Comparison of ENCODE assay signal across 19 mouse cellular contexts in genomic region chr19:10143667-10144066, GRCm38 (mm10). TPM values are rescaled to one million over a fixed set of nuclear protein-coding genes. Genes with fewer than 3 reads are reported as not detected.
DNase-seq lines count a peak whose midpoint lies in the region; ATAC-seq lines count a peak whose summit lies in the region.
"Had no signal": no experiment of that assay in that cellular context is flagged by ENCODE, and none has a peak within 500 bp of the region (broad histone marks: within the 10 kb centered on the region; RNA-seq: fewer than 3 reads in every experiment).

No protein-coding gene starts in this region.

- no peaks in the 10 kb centered on the region for H3K9me3 ChIP-seq in hindbrain, embryonic 10.5 days
- H3K9me3 ChIP-seq in hindbrain, embryonic 13.5 days, result no peaks in the 10 kb centered on the region
- H3K9me3 ChIP-seq in neural tube, embryonic 12.5 days, result no peaks in the 10 kb centered on the region
- H3K9me3 ChIP-seq in embryonic facial prominence, embryonic 14.5 days (ENCODE audit: control insufficient read depth, low read length), result no peaks in the 10 kb centered on the region
- H3K9me3 ChIP-seq: G1E; neural tube, embryonic 13.5 days had no signal

- DNase-seq in hindbrain, embryonic 10.5 days (ENCODE audit: low spot score), result no peak
- no peak for DNase-seq in neural tube, embryonic 10.5 days (ENCODE audit: extremely low spot score, low spot score)
- DNase-seq in embryonic facial prominence, embryonic 14.5 days (ENCODE audit: low spot score), result peak; percentile 34
- DNase-seq in retina, postnatal 1 day, result peak; percentile 86
- no peak for DNase-seq in thymus, postnatal 36 days
- no peak for DNase-seq in frontal cortex, postnatal 10 days (ENCODE audit: low spot score in 2 of 2)
- DNase-seq: adrenal gland, postnatal 10 days; cerebellum, adult 18-20 months; gastrocnemius, postnatal 36 days; heart, postnatal 14 days; kidney, adult 2 months; kidney, postnatal 14 days; lung, postnatal 14 days; thymus, postnatal 25 days had no signal

- H3K9ac ChIP-seq in hindbrain, embryonic 13.5 days, result no peak overlapping the region
- no peak overlapping the region for H3K9ac ChIP-seq in neural tube, embryonic 12.5 days
- H3K9ac ChIP-seq in embryonic facial prominence, embryonic 14.5 days (ENCODE audit: low read depth, low read length), result no peak overlapping the region
- H3K9ac ChIP-seq: neural tube, embryonic 13.5 days had no signal

- H3K4me2 ChIP-seq in hindbrain, embryonic 13.5 days, result no peak overlapping the region
- no peak overlapping the region for H3K4me2 ChIP-seq in neural tube, embryonic 12.5 days (replicated peaks)
- no peak overlapping the region for H3K4me2 ChIP-seq in embryonic facial prominence, embryonic 14.5 days (ENCODE audit: low read depth, low read length)
- H3K4me2 ChIP-seq: heart, embryonic 11.5 days; neural tube, embryonic 13.5 days had no signal

- H3K36me3 ChIP-seq in hindbrain, embryonic 10.5 days, result no peaks in the 10 kb centered on the region
- H3K36me3 ChIP-seq in hindbrain, embryonic 13.5 days, result no peaks in the 10 kb centered on the region
- H3K36me3 ChIP-seq in neural tube, embryonic 12.5 days, result no peaks in the 10 kb centered on the region
- H3K36me3 ChIP-seq in embryonic facial prominence, embryonic 14.5 days (ENCODE audit: control insufficient read depth, insufficient read depth, low read length), result no peaks in the 10 kb centered on the region
- H3K36me3 ChIP-seq: G1E; neural tube, embryonic 13.5 days had no signal

- H3K4me1 ChIP-seq in hindbrain, embryonic 10.5 days (replicated peaks), result peaks cover 28% of the 10 kb centered on the region
- H3K4me1 ChIP-seq in hindbrain, embryonic 13.5 days (replicated peaks), result no peaks in the 10 kb centered on the region
- no peaks in the 10 kb centered on the region for H3K4me1 ChIP-seq in neural tube, embryonic 12.5 days
- no peaks in the 10 kb centered on the region for H3K4me1 ChIP-seq in embryonic facial prominence, embryonic 14.5 days (ENCODE audit: control insufficient read depth, insufficient read depth, low read length)
- H3K4me1 ChIP-seq: neural tube, embryonic 13.5 days had no signal

- ATAC-seq in hindbrain, embryonic 13.5 days (ENCODE audit: low FRiP score), result no peak
- peak; percentile 58; the same call in 1 of the 2 replicates for ATAC-seq in neural tube, embryonic 12.5 days (ENCODE audit: low FRiP score, low read depth)
- no peak for ATAC-seq in embryonic facial prominence, embryonic 14.5 days (ENCODE audit: low read depth)

- H3K27ac ChIP-seq in hindbrain, embryonic 10.5 days, result peak overlapping the region; percentile 77
- no peak overlapping the region for H3K27ac ChIP-seq in hindbrain, embryonic 13.5 days
- H3K27ac ChIP-seq in neural tube, embryonic 12.5 days, result no peak overlapping the region
- H3K27ac ChIP-seq in embryonic facial prominence, embryonic 14.5 days (replicated peaks; ENCODE audit: low read depth, low read length), result no peak overlapping the region
- H3K27ac ChIP-seq: neural tube, embryonic 13.5 days had no signal

- no peaks in the 10 kb centered on the region for H3K27me3 ChIP-seq in hindbrain, embryonic 10.5 days (ENCODE audit: insufficient read depth, poor library complexity, severe bottlenecking)
- H3K27me3 ChIP-seq in hindbrain, embryonic 13.5 days, result no peaks in the 10 kb centered on the region
- H3K27me3 ChIP-seq in neural tube, embryonic 12.5 days (replicated peaks), result no peaks in the 10 kb centered on the region
- no peaks in the 10 kb centered on the region for H3K27me3 ChIP-seq in embryonic facial prominence, embryonic 14.5 days (replicated peaks; ENCODE audit: control insufficient read depth, insufficient read depth, low read length)
- H3K27me3 ChIP-seq: neural tube, embryonic 13.5 days had no signal

- WGBS in hindbrain, embryonic 10.5 days, result 29% methylated on average over 2 of the region's 2 CpGs
- WGBS in hindbrain, embryonic 13.5 days, result 19% methylated on average over 2 of the region's 2 CpGs
- WGBS in neural tube, embryonic 12.5 days, result 22% methylated on average over 2 of the region's 2 CpGs
- WGBS in embryonic facial prominence, embryonic 14.5 days, result 52% methylated on average over 2 of the region's 2 CpGs

- no peak overlapping the region for H3K4me3 ChIP-seq in hindbrain, embryonic 10.5 days
- H3K4me3 ChIP-seq in hindbrain, embryonic 13.5 days, result no peak overlapping the region
- no peak overlapping the region for H3K4me3 ChIP-seq in neural tube, embryonic 12.5 days
- H3K4me3 ChIP-seq in embryonic facial prominence, embryonic 14.5 days (ENCODE audit: low read depth, low read length), result no peak overlapping the region
- H3K4me3 ChIP-seq: neural tube, embryonic 13.5 days had no signal

RNA-seq across cellular contexts. Expression of gene Fads1, which starts 39.0 kb away (rescaled TPM):
- polyA plus RNA-seq in hindbrain, embryonic 10.5 days (2016; fragmentation: Nextera tagmentation; extraction: Ambion mirVana), result 162 and 170 TPM in 2 replicates
- polyA plus RNA-seq in hindbrain, embryonic 13.5 days (2015; fragmentation: Nextera tagmentation; extraction: Ambion mirVana), result 157 and 159 TPM in 2 replicates
- 162 and 167 TPM in 2 replicates for polyA plus RNA-seq in neural tube, embryonic 12.5 days (2016; fragmentation: Nextera tagmentation; extraction: Ambion mirVana)
- polyA plus RNA-seq in embryonic facial prominence, embryonic 14.5 days (2014; fragmentation: Nextera tagmentation; extraction: Ambion mirVana), result 73.6 and 79.5 TPM in 2 replicates

RNA-seq across cellular contexts. Expression of gene Fads2, which starts 42.1 kb away (rescaled TPM):
- 180 and 207 TPM in 2 replicates for polyA plus RNA-seq in hindbrain, embryonic 10.5 days (2016; fragmentation: Nextera tagmentation; extraction: Ambion mirVana)
- 149 and 152 TPM in 2 replicates for polyA plus RNA-seq in hindbrain, embryonic 13.5 days (2015; fragmentation: Nextera tagmentation; extraction: Ambion mirVana)
- 133 and 135 TPM in 2 replicates for polyA plus RNA-seq in neural tube, embryonic 12.5 days (2016; fragmentation: Nextera tagmentation; extraction: Ambion mirVana)
- polyA plus RNA-seq in embryonic facial prominence, embryonic 14.5 days (2014; fragmentation: Nextera tagmentation; extraction: Ambion mirVana), result 23.4 and 28.4 TPM in 2 replicates

Comparison
In these comparisons a context has a peak if more than half of its experiments do, and no peak if none do; other contexts are left out.
1. DNase-seq: peak in embryonic facial prominence, embryonic 14.5 days (single experiment) and retina, postnatal 1 day (single experiment); none in hindbrain, embryonic 10.5 days (single experiment), neural tube, embryonic 10.5 days (single experiment), thymus, postnatal 36 days (0 of 2) and frontal cortex, postnatal 10 days (0 of 2).